Mouse (Mus musculus) midbrain, embryonic 16.5 days (tissue): Measurements from ENCODE around the gene Camk2b. TPM values are rescaled to one million over a fixed set of nuclear protein-coding genes. Genes with fewer than 3 reads are reported as not detected.
"Not testable (repeated sequence)": the region's sequence is repeated elsewhere in the genome, so short reads cannot be mapped to it uniquely, and the experiment has no call there.

Experiments used
- ATAC-seq: fragments of 200-750 bp; cut with Nextera tagmentation; 2 replicates; pipeline ENCODE4 v1.8.0; 2017; ENCODE audit warnings: moderate TSS enrichment
- H3K27ac ChIP-seq: fragments of 300-500 bp; sonication (generic); 2 replicates; pipeline ENCODE4 v1.5.1; 2014; ENCODE audit warnings: mild to moderate bottlenecking, low read length, mixed read lengths
- H3K27me3 ChIP-seq: fragments of 300-500 bp; sonication (generic); 2 replicates; pipeline ENCODE4 v1.6.1; 2014; ENCODE audit warnings: low read depth, low read length, mixed read lengths; ENCODE audit not compliant: control insufficient read depth, insufficient read depth
- H3K36me3 ChIP-seq: fragments of 300-500 bp; sonication (generic); 2 replicates; pipeline ENCODE4 v1.6.1; 2014; ENCODE audit warnings: mild to moderate bottlenecking, low read length, moderate library complexity, mixed read lengths; ENCODE audit not compliant: control insufficient read depth, insufficient read depth
- H3K4me1 ChIP-seq: fragments of 300-500 bp; sonication (generic); 2 replicates; pipeline ENCODE4 v1.6.1; 2014; ENCODE audit warnings: mild to moderate bottlenecking, low read length, mixed read lengths; ENCODE audit not compliant: control insufficient read depth, insufficient read depth
- H3K4me2 ChIP-seq: fragments of 300-500 bp; sonication (generic); 2 replicates; pipeline ENCODE4 v1.6.1; 2014; ENCODE audit warnings: mild to moderate bottlenecking, low read length, mixed read lengths
- H3K4me3 ChIP-seq: fragments of 300-500 bp; sonication (generic); 2 replicates; pipeline ENCODE4 v1.5.1; 2014; ENCODE audit warnings: low read depth, mild to moderate bottlenecking, low read length, moderate library complexity, mixed read lengths
- H3K9ac ChIP-seq: fragments of 300-500 bp; sonication (generic); 2 replicates; pipeline ENCODE4 v1.6.1; 2014; ENCODE audit warnings: low read depth, low read length, mixed read lengths
- H3K9me3 ChIP-seq: fragments of 300-500 bp; sonication (generic); replicated peaks from 2 replicates; pipeline ENCODE4 v1.6.1; 2014; ENCODE audit warnings: mild to moderate bottlenecking, low read length, mixed read lengths; ENCODE audit not compliant: control insufficient read depth, poor library complexity, severe bottlenecking
- WGBS: fragments of 180-500 bp; shearing (Covaris S2); extraction: QIAGEN DNeasy Blood & Tissue Kit; methylation state at CpG from one replicate; pipeline ENCODE4 v1.1.7; 2014; 5-methylcytosine and 5-hydroxymethylcytosine counted together
- polyA plus RNA-seq: library from polyadenylated mRNA; unstranded; fragments of >200 nt; fragmentation: Nextera tagmentation; extraction: Ambion mirVana; gene quantifications from 2 replicates; pipeline ENCODE4 v1.2.1, GENCODE M21; 2015

Gene Camk2b
- polyA plus RNA-seq, 1 experiment from 2014 or later = 163 TPM

GRCm38 (mm10) chr11:6013359-6013758, 52.8 kb downstream of the Camk2b start:
- H3K4me1 ChIP-seq = no peaks in the 10 kb centered on the region
- H3K9ac ChIP-seq = no peak overlapping the region
- H3K27ac ChIP-seq = no peak overlapping the region
- H3K36me3 ChIP-seq = no peaks in the 10 kb centered on the region; the same call in 1 of the 2 replicates
- 65% methylated on average over 2 of the region's 2 CpGs for WGBS
- no peak for ATAC-seq
- H3K9me3 ChIP-seq = no peaks in the 10 kb centered on the region
- no peaks in the 10 kb centered on the region for H3K27me3 ChIP-seq
- no peak overlapping the region for H3K4me2 ChIP-seq
- no peak overlapping the region for H3K4me3 ChIP-seq

GRCm38 (mm10) chr11:6011879-6012278, 54.3 kb downstream of the Camk2b start:
- H3K27ac ChIP-seq = no peak overlapping the region
- H3K4me3 ChIP-seq = no peak overlapping the region
- H3K4me2 ChIP-seq = no peak overlapping the region
- ATAC-seq = no peak
- no peaks in the 10 kb centered on the region; the same call in 1 of the 2 replicates for H3K36me3 ChIP-seq
- 100% methylated on average over 3 of the region's 3 CpGs for WGBS
- no peaks in the 10 kb centered on the region for H3K9me3 ChIP-seq
- H3K4me1 ChIP-seq = no peaks in the 10 kb centered on the region
- no peaks in the 10 kb centered on the region for H3K27me3 ChIP-seq
- H3K9ac ChIP-seq = no peak overlapping the region

- H3K36me3 ChIP-seq, H3K4me1 ChIP-seq, H3K27me3 ChIP-seq, H3K4me3 ChIP-seq, H3K9me3 ChIP-seq, H3K9ac ChIP-seq, H3K4me2 ChIP-seq, H3K27ac ChIP-seq, ATAC-seq: not testable (repeated sequence)
- 75% methylated on average over 1 of the region's 18 CpGs for WGBS
These were observed 55.2 kb downstream of the Camk2b start for GRCm38 (mm10) chr11:6010751-6011482.

GRCm38 (mm10) chr11:6007779-6008128, 58.4 kb downstream of the Camk2b start:
- not testable (repeated sequence) for H3K9me3 ChIP-seq, H3K27me3 ChIP-seq, H3K9ac ChIP-seq, H3K36me3 ChIP-seq, H3K27ac ChIP-seq, ATAC-seq, H3K4me1 ChIP-seq
- Histone ChIP-seq H3K4me3 (peak overlapping the region; percentile 25; the same call in 1 of the 2 replicates), H3K4me2 (peak overlapping the region; percentile 46)
- WGBS = 39% methylated on average over 9 of the region's 13 CpGs

- ATAC-seq = peak; percentile 83
- H3K9ac ChIP-seq = peak overlapping the region; percentile 50; the same call in 1 of the 2 replicates
- peak overlapping the region; percentile 37 for H3K4me3 ChIP-seq
- H3K4me1 ChIP-seq, H3K36me3 ChIP-seq, H3K9me3 ChIP-seq, H3K27me3 ChIP-seq, H3K27ac ChIP-seq: not testable (repeated sequence)
- peak overlapping the region; percentile 52 for H3K4me2 ChIP-seq
- WGBS = 0% methylated on average over 22 of the region's 49 CpGs
These were observed 59.0 kb downstream of the Camk2b start for GRCm38 (mm10) chr11:6007010-6007778.

- not testable (repeated sequence) for H3K27ac ChIP-seq, H3K9me3 ChIP-seq, ATAC-seq, H3K27me3 ChIP-seq, H3K4me1 ChIP-seq, H3K9ac ChIP-seq, H3K36me3 ChIP-seq
- Histone ChIP-seq H3K4me2 (peak overlapping the region; percentile 52), H3K4me3 (peak overlapping the region; percentile 37)
- WGBS = 2% methylated on average over 35 of the region's 44 CpGs
These were observed 59.7 kb downstream of the Camk2b start for GRCm38 (mm10) chr11:6006351-6007009.

- not testable (repeated sequence) for H3K4me2 ChIP-seq, ATAC-seq, H3K4me1 ChIP-seq, H3K27me3 ChIP-seq, H3K4me3 ChIP-seq, H3K9ac ChIP-seq, H3K9me3 ChIP-seq, H3K36me3 ChIP-seq, H3K27ac ChIP-seq
- WGBS = 57% methylated on average over 1 of the region's 4 CpGs
These were observed 60.7 kb downstream of the Camk2b start for GRCm38 (mm10) chr11:6005374-6006043.

- Histone ChIP-seq H3K27ac (no peak overlapping the region), H3K9ac (no peak overlapping the region), H3K4me3 (no peak overlapping the region), H3K4me1 (peaks cover 14% of the 10 kb centered on the region), H3K27me3 (no peaks in the 10 kb centered on the region), H3K36me3 (no peaks in the 10 kb centered on the region), H3K9me3 (no peaks in the 10 kb centered on the region), H3K4me2 (no peak overlapping the region)
- no peak for ATAC-seq
- WGBS = 52% methylated on average over 2 of the region's 2 CpGs
These were observed 63.0 kb downstream of the Camk2b start for GRCm38 (mm10) chr11:6003046-6003639.
